Mouse (Mus musculus) left cerebral cortex, postnatal 14 days (tissue): ENCODE results near the gene Dscam. TPM values are rescaled to one million over a fixed set of nuclear protein-coding genes. Genes with fewer than 3 reads are reported as not detected.
"Not testable (repeated sequence)": the region's sequence is repeated elsewhere in the genome, so short reads cannot be mapped to it uniquely, and the experiment has no call there.

Source experiments
- DNase-seq, 2 experiments: peaks; one replicate each; pipeline ENCODE4 v3.0.0; 2021 to 2022; ENCODE audit warnings: low spot score in 2 of 2, mixed read lengths in 1 of 2
- intact Hi-C: fragments of 180-260 bp; cut with DNase I; formaldehyde crosslinking; loops from one replicate; pipeline ENCODE4 v1.15.1; 2025
- total RNA-seq, 2 experiments: library from RNA; stranded (reverse); gene quantifications; 2 replicates each; pipeline ENCODE4 v1.2.3; 2021

Dscam gene
- total RNA-seq, 2 experiments from 2014 or later = 42.4 to 48.2 TPM

GRCm38 (mm10) chr16:96910405-96911164 is 260.0 kb downstream of the Dscam start:
- no peak for DNase-seq
- intact Hi-C loops = no loop called here

DNA sequence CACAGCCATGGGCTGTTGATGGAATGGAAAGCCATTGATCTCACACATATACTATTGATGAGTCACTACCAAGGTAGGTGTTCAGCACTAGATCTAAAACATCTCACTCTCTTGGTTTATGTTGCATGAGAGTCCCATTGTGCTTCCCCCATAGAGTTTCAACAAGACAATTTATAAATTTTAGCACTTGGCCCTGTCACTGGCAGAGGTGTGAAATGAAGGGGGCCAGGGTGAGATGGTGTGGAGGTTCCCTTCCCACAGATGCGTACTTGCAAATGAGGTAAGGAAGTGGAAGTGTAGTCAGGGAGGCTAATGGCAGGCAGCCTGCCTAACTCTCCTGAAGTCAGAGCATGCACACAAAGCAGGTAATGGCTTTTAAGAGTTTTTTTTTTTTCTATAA is 262.7 kb downstream of the Dscam start:
- DNase-seq = no peak
- intact Hi-C loops = no loop called here

- no peak for DNase-seq
- intact Hi-C loops = no loop called here
Measured at GRCm38 (mm10) chr16:96907081-96907480, 263.5 kb downstream of the Dscam start.

- intact Hi-C loops = no loop called here
- DNase-seq = no peak
Measured at GRCm38 (mm10) chr16:96906630-96907029, 263.9 kb downstream of the Dscam start.

GRCm38 (mm10) chr16:96904761-96905160 is 265.8 kb downstream of the Dscam start:
- DNase-seq = no peak
- intact Hi-C loops = no loop called here

DNA sequence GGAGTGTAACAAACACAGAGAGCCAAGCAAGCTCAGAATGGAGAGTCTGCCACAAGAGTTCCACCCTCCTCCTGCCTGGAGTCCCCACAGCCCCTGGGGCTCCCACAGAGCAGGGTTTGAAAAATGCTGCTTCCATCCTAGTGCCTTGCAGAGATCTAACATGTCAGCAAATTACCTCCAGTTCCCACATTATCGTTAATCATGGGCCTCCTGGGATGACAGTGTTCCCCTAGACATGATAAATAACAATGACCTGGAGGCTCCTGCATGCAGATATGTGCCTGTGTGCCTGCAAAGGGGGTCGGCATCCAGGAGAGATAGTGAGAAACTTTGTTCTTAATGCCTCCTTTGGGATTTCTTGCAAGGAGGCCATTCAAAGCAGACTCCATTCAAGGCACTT is 266.2 kb downstream of the Dscam start:
- intact Hi-C loops = no loop called here
- DNase-seq = no peak

- intact Hi-C loops = no loop called here
- no peak for DNase-seq
Measured at GRCm38 (mm10) chr16:96902596-96902995, 268.0 kb downstream of the Dscam start.

- intact Hi-C loops = no loop called here
- peak in 1 of 2 experiments; percentile 51 for DNase-seq
Measured at GRCm38 (mm10) chr16:96901234-96902014, 269.1 kb downstream of the Dscam start.

GRCm38 (mm10) chr16:96899329-96899728 is 271.2 kb downstream of the Dscam start:
- intact Hi-C loops = loop anchor here (5.0 kb wide), 2 partner anchors 108 to 393 kb away; no protein-coding TSS in a partner anchor
- DNase-seq = no peak

DNA sequence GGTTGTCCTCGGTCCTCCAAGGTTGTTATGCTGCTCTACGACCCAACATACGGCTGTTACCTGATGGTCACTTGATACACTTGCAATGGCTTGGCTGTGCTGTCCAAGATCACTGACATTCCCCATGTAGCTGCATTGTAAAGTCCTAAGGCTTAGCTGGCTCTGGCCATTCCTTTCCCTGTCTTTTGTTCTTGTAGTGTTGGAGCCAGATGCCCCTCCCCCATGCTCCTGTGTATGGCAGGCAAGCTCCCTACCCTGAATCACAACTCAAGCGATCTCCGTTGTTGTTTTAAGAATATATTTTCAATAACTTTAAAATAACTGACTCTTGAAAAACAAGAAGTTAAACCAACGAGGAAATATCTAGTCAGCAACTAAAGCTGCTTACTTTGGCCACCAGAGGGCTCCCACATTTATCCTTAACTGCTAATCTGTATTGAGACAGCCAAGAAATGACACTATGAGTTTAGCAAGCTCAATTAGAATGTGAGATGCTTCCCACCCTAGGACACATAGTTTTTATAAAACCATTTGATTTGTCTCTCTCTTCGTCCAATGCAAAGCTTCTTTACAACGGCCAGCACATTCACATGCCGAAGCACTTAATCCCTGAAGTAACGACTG is 273.9 kb downstream of the Dscam start:
- intact Hi-C loops = loop anchor here (2.0 to 5.0 kb wide), 3 partner anchors 111 to 396 kb away; no protein-coding TSS in a partner anchor
- DNase-seq = peak; percentile 50 to 66

DNA sequence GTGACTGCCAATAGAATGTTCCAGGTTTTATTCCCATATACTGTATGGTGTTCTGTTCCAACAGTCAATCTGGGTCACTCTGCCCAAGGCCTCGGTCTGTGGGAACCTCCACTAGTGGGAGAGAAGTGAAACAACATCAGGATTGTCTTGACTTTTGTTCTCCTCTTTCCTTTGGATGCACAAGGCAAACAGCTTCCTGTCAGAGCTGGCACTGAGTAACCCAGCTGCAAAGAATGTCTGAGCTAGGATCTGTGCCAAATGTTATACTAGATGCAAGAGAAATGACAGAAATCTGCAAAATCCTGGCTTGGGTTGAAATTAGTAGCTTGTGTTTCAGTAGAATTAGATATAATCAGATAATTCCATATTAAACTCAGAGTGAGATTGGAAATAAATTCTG is 282.5 kb downstream of the Dscam start:
- DNase-seq = peak in 1 of 2 experiments; percentile 58
- intact Hi-C loops = no loop called here

DNA sequence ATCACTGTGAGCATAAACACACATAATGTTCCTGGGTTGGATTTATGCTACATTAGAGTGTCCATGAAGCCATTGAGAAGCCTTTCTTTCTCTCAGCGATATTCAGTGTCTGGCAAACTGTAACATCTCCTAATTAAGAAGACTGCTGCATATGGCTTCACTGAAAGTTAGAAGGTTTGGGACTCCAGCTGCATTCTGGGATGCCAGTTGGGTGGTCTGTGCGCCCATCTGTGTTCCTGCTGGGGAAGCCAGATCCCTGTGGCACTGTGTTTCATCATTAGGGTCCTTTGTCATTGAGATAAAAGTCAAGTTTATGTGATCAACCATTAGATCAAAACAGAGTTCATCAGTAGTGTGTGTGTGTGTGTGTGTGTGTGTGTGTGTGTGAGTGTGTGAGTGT is 284.7 kb downstream of the Dscam start:
- intact Hi-C loops = no loop called here
- no peak for DNase-seq

DNA sequence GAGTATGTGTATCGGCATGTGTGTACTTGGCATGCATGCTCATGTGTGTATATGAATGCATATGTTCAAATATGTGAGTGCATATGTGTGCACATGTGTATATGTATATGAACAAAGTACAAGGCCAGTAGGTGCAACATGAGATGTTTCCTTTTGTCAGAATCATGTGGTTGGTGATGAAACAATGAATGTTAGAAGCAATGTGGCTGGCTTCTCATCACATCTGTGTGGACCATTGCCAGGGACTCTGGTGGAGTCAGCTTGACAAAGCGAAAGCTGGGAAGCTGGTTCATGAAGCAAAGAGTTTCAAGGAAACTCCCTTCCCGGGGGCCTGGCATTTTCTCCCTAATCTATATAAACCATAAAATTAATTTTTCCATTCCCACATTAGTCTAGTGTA is 286.0 kb downstream of the Dscam start:
- DNase-seq, intact Hi-C loops: not testable (repeated sequence)

- DNase-seq = no peak
- intact Hi-C loops = no loop called here
Measured at GRCm38 (mm10) chr16:96877271-96877670, 293.3 kb downstream of the Dscam start.

DNA sequence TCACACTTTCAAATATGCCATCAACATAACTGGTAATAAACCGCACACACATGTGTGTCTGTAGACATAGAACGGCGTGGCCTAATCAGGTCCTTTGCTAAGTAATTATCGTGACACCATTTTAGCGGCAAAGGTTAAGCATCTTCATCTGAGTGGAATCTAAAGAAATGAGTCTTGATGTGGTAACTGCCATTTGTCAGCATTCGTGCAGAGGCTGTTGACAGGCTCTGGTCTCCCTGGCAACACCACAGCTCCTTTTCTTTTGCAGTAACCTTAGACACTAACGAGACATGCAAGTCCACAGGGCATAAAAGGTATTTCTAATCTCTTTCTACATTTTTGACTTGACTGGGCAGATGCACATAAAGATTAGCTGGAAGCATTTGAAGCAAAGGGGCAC is 297.8 kb downstream of the Dscam start:
- DNase-seq = no peak
- intact Hi-C loops = no loop called here

DNA sequence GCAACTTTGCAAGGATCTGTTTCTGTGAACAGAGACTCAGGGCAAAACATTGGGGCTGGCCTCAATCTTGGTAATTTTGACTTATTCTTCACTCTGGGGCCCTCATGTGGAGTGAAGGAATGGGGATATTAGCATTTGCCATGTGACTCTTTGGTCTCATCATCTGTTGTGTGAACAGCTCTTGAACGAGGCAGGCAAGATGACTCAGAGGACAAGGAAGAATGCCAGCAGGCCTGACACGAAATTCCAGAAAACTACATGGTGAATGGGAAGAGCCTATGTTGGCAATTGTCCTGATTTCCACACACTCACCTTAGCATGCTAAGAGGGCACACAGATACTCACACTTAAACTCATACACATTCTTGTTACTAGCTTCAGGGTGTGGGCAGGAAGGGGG is 313.0 kb downstream of the Dscam start:
- intact Hi-C loops = loop anchor here (10.0 kb wide), 1 partner anchor 427 kb away; no protein-coding TSS in a partner anchor
- DNase-seq = peak; percentile 35 to 49

DNA sequence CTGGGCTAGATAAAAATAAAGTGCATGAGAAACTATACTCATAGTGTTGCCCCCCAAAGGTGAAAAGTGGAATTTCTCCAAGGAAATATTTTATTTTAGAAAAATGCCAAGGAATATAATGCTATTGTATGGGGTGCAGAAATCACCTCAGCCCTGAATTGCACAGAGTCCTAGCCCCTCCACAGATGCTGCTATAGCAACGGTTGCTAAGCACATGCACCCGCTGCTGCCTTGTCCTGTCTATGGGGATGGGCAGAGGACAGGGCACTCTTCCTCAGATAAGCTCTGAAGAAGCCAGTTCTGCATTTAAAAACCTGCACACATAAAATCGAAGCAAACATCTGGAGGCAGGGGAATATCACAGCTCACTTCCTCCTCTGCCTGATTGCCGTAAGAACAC is 315.5 kb downstream of the Dscam start:
- DNase-seq = no peak
- intact Hi-C loops = loop anchor here (10.0 kb wide), 1 partner anchor 430 kb away; no protein-coding TSS in a partner anchor

GRCm38 (mm10) chr16:96852383-96852782 is 318.2 kb downstream of the Dscam start:
- intact Hi-C loops = loop anchor here (10.0 kb wide), 1 partner anchor 432 kb away; no protein-coding TSS in a partner anchor
- DNase-seq = peak; percentile 64 to 71

DNA sequence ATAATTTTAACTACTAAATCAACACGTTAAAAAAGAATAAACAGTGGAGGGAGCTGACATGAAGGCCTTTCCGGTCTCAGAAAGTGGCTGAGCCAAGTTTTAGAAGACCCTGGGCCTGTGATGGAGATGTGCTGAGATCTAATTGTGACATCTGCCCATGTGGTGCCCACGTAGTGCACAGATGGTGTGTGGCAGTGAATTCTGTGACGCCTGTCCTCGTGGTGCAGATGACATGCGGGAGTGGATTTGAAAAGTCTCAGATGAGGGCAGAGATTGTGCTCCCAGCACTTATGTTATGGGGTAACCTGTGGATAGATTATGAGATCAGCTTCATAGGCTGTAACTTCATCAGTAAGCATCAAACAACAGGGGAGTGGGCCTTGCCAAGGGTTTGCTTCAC is 321.6 kb downstream of the Dscam start:
- DNase-seq = no peak
- intact Hi-C loops = no loop called here

DNA sequence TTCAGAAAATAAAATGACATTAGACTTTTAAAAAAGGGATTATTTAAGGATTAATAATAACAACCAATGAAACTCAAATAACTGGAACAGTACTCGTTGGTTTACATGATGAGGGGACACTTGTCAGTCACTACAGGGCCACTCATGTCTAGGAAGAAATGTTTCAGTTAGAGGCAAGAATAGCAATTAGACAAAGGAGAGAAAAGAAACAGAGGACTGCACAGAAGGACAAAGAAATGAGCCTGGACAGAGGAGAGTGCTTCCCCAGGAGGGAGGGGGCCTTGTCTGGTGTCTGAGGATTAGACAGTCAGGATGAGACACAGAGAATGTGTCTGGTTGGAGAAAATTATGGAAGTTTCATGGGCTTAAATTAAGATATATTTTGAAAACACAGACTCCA is 324.0 kb downstream of the Dscam start:
- intact Hi-C loops = no loop called here

More for the DNA sequence above, 324.0 kb downstream of the Dscam start:
- no peak for DNase-seq
